Mouse (Mus musculus) testis, adult 2 months (tissue): ENCODE results near the gene Dst.

Experiments used
- CTCF ChIP-seq: fragments of 200-500 bp; IDR thresholded peaks from 2 replicates; pipeline ENCODE4 v1.5.1; 2012; ENCODE audit warnings: low read depth, mild to moderate bottlenecking, inconsistent platforms, low read length, moderate library complexity; ENCODE audit not compliant: control insufficient read depth, insufficient read depth, insufficient replicate concordance
- POLR2A ChIP-seq: fragments of 200-500 bp; IDR thresholded peaks from 2 replicates; pipeline ENCODE4 v1.6.1; 2012; ENCODE audit warnings: low read depth, mild to moderate bottlenecking, inconsistent platforms, low read length, moderate library complexity; ENCODE audit not compliant: control insufficient read depth

DNA sequence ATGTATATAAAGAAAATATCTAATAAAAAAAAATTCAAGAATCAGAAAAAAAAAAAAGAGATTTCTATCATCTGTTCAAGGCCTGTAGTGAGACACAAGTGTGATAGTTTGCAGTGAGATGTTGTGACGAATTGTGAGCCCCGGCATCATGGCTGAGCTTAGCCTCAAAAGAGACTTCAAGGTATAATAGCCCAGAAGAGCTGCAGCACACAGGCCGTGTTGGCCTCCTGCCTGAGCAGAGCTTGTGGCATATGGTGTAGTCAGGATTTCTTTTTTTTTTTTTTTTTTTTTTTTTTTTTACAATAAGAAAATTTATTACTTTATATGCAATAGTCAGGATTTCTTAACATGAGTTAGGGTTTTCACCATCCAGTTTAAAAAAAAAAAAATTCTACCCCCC is 191.4 kb downstream of the Dst start:
- TF ChIP-seq POLR2A (no peak), CTCF (no peak)
